Comparison of ENCODE assay signal across 26 mouse cellular contexts in the genomic region with DNA sequence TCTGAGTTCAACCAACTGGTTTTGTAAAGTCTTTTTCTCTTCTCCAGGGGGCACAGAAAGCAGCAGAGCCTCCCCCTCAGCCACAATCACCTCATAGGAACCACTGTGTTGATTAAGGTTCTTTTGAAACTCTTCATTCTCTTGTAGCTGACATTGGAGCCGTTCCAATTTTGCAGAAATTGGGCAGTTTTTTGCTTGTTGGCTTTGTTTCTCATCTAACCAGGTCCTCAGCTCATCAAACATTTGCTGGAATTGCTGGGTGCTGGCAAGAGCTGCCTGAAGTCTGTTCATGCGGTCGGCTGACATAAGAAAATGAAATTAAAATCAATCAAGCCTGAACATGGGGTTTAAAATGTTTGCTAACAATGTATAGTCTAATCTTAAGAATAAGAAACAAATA.
"Had no signal": no experiment of that assay in that cellular context is flagged by ENCODE, and none has a peak within 500 bp of the region (broad histone marks: within the 10 kb centered on the region; RNA-seq: fewer than 3 reads in every experiment).

No protein-coding gene starts in this region.

- H3K4me2 ChIP-seq: heart, embryonic 11.5 days; hindbrain, embryonic 12.5 days; hindbrain, embryonic 14.5 days; intestine, embryonic 15.5 days; limb, embryonic 12.5 days; liver, embryonic 12.5 days had no signal

- H3K4me1 ChIP-seq: hindbrain, embryonic 10.5 days; hindbrain, embryonic 12.5 days; intestine, embryonic 15.5 days; limb, embryonic 10.5 days; limb, embryonic 12.5 days had no signal

- H3K9me3 ChIP-seq: hindbrain, embryonic 10.5 days; hindbrain, embryonic 12.5 days; intestine, embryonic 15.5 days; limb, embryonic 10.5 days; limb, embryonic 12.5 days; liver, embryonic 12.5 days had no signal

- ATAC-seq: hindbrain, embryonic 16.5 days; inflammation-experienced regulatory T-cells, adult 6 months; intestine, embryonic 15.5 days; intestine, postnatal 0 days; liver, embryonic 12.5 days had no signal

- DNase-seq: gastrocnemius, adult 2 months; gastrocnemius, postnatal 14 days; gastrocnemius, postnatal 36 days; heart, adult 2 months; heart, postnatal 10 days; heart, postnatal 4 days; kidney, adult 18-20 months; kidney, adult 8-10 months; kidney, postnatal 10 days; kidney, postnatal 25 days; kidney, postnatal 4 days; layer of hippocampus, adult 9-11 months; liver had no signal

- H3K4me3 ChIP-seq: gastrocnemius, adult 2 months; heart, adult 2 months; hindbrain, embryonic 10.5 days; hindbrain, embryonic 12.5 days; intestine, embryonic 15.5 days; left cerebral cortex, adult 2 months; limb, embryonic 10.5 days; limb, embryonic 12.5 days; liver, embryonic 12.5 days had no signal

- H3K27ac ChIP-seq: gastrocnemius, adult 2 months; heart, adult 2 months; hindbrain, embryonic 10.5 days; hindbrain, embryonic 12.5 days; hindbrain, embryonic 14.5 days; intestine, embryonic 15.5 days; left cerebral cortex, adult 2 months; limb, embryonic 10.5 days; limb, embryonic 12.5 days; liver, embryonic 12.5 days; liver, embryonic 14.5 days had no signal

- H3K9ac ChIP-seq: hindbrain, embryonic 12.5 days; hindbrain, embryonic 14.5 days; intestine, embryonic 15.5 days; limb, embryonic 12.5 days; liver, embryonic 12.5 days; liver, embryonic 14.5 days had no signal

- H3K27me3 ChIP-seq: hindbrain, embryonic 12.5 days; intestine, embryonic 15.5 days; limb, embryonic 12.5 days; liver, embryonic 12.5 days had no signal
